Mouse (Mus musculus) liver, embryonic 14.5 days (tissue): ENCODE measurements at regions not wholly inside any gene's neighbourhood (a gene's known extent, or its start where the extent isn't known, plus 50 kb on each side); places are given as distances from the start of the nearest gene placed in this dataset.

ENCODE experiments used
- ATAC-seq: fragments of 200-750 bp; cut with Nextera tagmentation; 2 replicates; pipeline ENCODE4 v1.8.0; 2017; ENCODE audit warnings: moderate number of reproducible peaks, mild to moderate bottlenecking, moderate library complexity; ENCODE audit not compliant: insufficient read depth
- DNase-seq, 3 experiments: peaks; one replicate each; pipeline ENCODE4 v3.0.0-alpha.2; 2012 to 2013; ENCODE audit warnings: low read depth in 3 of 3, low spot score in 3 of 3
- H3K27ac ChIP-seq: fragments of 300-500 bp; sonication (generic); 2 replicates; pipeline ENCODE4 v1.5.1; 2014; ENCODE audit warnings: moderate library complexity, mild to moderate bottlenecking, control low read depth, inconsistent platforms
- H3K27me3 ChIP-seq: fragments of 300-500 bp; sonication (generic); 2 replicates; pipeline ENCODE4 v1.6.1; 2014; ENCODE audit warnings: mild to moderate bottlenecking, low read length, moderate library complexity; ENCODE audit not compliant: control insufficient read depth, insufficient read depth
- H3K36me3 ChIP-seq: fragments of 300-500 bp; sonication (generic); replicated peaks from 2 replicates; pipeline ENCODE4 v1.6.1; 2014; ENCODE audit warnings: low read depth; ENCODE audit not compliant: control insufficient read depth, insufficient read depth
- H3K4me1 ChIP-seq, 2 experiments: fragments of 200-500 bp in 1 of 2; fragments of 300-500 bp in 1 of 2; sonication (generic) in 1 of 2; replicated peaks; 2 replicates each; pipeline ENCODE4 v1.6.1; 2012 to 2014; ENCODE audit warnings: antibody characterized with exemption in 1 of 2, inconsistent platforms in 1 of 2, low read length in 1 of 2; ENCODE audit not compliant: control insufficient read depth in 2 of 2, insufficient read depth in 2 of 2
- H3K4me2 ChIP-seq: fragments of 300-500 bp; sonication (generic); 2 replicates; pipeline ENCODE4 v1.6.1; 2014; ENCODE audit warnings: low read depth, mild to moderate bottlenecking, control low read depth, moderate library complexity
- H3K4me3 ChIP-seq, 2 experiments: fragments of 200-500 bp in 1 of 2; fragments of 300-500 bp in 1 of 2; sonication (generic) in 1 of 2; 2 replicates each; pipeline ENCODE4 v1.5.1; 2012 to 2014; ENCODE audit warnings: low read depth in 2 of 2, low read length in 2 of 2, mild to moderate bottlenecking in 2 of 2, control low read depth in 1 of 2, inconsistent platforms in 1 of 2, moderate library complexity in 1 of 2; ENCODE audit not compliant: insufficient read depth in 1 of 2
- H3K9ac ChIP-seq: fragments of 300-500 bp; sonication (generic); replicated peaks from 2 replicates; pipeline ENCODE4 v1.6.1; 2014; ENCODE audit warnings: mild to moderate bottlenecking, control low read depth, moderate library complexity
- H3K9me3 ChIP-seq: fragments of 300-500 bp; sonication (generic); 2 replicates; pipeline ENCODE4 v1.6.1; 2016; ENCODE audit warnings: low read length, mixed read lengths; ENCODE audit not compliant: control insufficient read depth
- CTCF ChIP-seq: IDR thresholded peaks from 2 replicates; pipeline ENCODE4 v1.5.1; 2016; ENCODE audit warnings: antibody characterized with exemption, low read depth, control low read depth
- EP300 ChIP-seq: IDR thresholded peaks from 2 replicates; pipeline ENCODE4 v1.6.1; 2016; ENCODE audit warnings: antibody characterized with exemption, low read depth
- WGBS: fragments of 180-500 bp; shearing (Covaris S2); extraction: QIAGEN DNeasy Blood & Tissue Kit; methylation state at CpG from one replicate; pipeline ENCODE4 v1.1.7; 2014; ENCODE audit not compliant: insufficient replicate concordance; 5-methylcytosine and 5-hydroxymethylcytosine counted together

DNA sequence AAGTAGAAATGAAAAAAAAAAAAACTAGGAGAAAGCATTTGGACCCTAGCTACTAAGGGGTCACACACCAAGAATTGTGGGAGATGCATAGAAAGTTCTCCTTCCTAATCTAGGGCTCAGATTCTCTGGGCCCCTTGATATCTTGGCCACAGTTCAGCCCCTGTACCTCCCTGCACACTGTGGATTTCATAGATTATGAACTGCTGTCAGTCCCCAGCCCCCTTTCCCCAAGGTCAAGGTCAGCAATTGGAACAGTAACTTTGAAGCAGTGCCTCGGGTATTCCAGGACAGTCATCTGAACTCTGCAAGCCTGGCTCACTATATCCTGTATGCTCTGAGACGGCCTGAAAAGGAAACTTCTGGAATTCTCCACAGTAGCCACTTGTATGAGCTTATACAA is 68.9 kb upstream of the Tmtc1 start:
- Histone ChIP-seq H3K9ac (no peak overlapping the region), H3K4me2 (peak overlapping the region; percentile 49), H3K4me3 (no peak overlapping the region), H3K9me3 (no peaks in the 10 kb centered on the region), H3K4me1 (peaks cover 52 to 57% of the 10 kb centered on the region in 2 experiments), H3K27me3 (no peaks in the 10 kb centered on the region), H3K36me3 (no peaks in the 10 kb centered on the region), H3K27ac (peak overlapping the region; percentile 58)
- ATAC-seq: peak; percentile 56
- DNase-seq: peak in 2 of 3 experiments; percentile 44 to 52
- TF ChIP-seq CTCF (no peak), EP300 (peak; percentile 85)
- 40% methylated on average over 2 of the region's 2 CpGs for WGBS

DNA sequence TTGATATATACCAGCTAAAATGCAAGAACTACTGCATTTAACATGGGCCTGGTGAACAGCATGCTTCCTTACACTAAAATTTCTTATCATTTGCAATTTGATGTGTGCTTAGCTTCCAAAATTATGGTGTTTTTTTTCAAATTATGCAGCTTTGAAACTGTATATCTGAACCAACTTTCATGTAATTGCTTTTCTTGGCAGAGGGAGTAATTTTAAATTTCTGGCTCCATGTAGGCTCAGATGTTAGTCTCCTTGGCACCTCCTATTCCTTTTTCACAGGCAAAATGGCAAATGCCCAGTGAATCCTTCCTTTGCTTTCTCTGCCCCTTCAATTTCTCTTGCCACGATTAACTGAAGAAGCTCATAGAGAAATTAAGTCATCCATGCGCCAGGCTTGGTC is 61.1 kb upstream of the Tmtc1 start:
- ATAC-seq: no peak
- no peaks in the 10 kb centered on the region for H3K36me3 ChIP-seq

DNA sequence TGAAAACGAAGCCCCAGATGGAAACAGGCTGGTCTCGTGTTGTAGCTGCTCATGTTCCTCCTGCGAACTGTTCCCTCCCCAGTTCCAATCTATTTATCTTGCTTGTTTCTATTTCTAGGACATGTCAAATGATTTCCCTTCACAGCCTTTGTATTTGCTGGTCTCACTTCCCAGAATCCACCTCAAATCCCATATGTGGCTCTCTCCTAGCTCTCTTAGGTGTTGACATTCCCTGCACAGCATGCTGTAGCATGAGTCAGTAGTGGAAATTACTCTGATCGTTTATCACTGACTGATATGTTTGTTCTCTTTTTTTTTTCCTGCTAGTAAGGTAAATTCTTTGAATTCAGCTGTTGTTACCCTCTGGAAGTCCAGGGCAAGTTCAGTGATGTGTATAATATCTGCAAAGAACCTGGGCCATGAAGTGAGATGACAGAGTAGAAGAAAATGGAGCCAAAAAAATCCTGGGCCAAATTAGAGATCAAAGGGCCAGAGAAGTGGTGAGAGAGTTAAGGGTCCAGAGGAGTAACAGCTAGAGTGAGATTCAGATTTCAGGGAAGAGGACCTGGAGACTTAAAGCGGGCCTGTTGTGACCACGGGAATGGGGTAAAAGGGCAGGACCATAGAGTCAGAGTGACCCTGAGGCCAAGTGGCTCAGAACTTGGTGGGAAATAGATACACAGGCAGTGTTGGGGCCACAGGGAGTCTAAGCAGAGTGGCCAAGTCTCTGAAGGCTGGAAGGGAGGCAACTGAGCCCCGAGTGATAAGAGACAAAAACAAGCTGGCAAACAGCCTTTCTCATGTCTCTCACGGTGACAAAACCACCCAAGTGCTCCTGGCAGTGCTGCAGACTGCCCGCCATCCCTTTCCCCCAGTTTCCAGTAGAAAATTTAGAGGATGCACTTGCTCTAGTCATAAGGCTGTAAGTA is 56.3 kb upstream of the Tmtc1 start:
- ATAC-seq (peak; percentile 69; the same call in 1 of the 2 replicates), DNase-seq (no peak)
- Histone ChIP-seq H3K27ac (no peak overlapping the region), H3K9me3 (no peaks in the 10 kb centered on the region), H3K9ac (peak overlapping the region; percentile 15; the same call in 1 of the 2 replicates), H3K4me1 (peaks cover 10 to 17% of the 10 kb centered on the region in 2 experiments; a peak in 3 of 4 replicates), H3K27me3 (no peaks in the 10 kb centered on the region), H3K4me3 (no peak overlapping the region), H3K4me2 (peak overlapping the region; percentile 17; the same call in 1 of the 2 replicates), H3K36me3 (no peaks in the 10 kb centered on the region)
- no peak for TF ChIP-seq CTCF
- TF ChIP-seq EP300: peak; percentile 40; the same call in 1 of the 2 replicates
- WGBS: 43% methylated on average over 9 of the region's 9 CpGs

More for the DNA sequence above, 61.1 kb upstream of the Tmtc1 start:
- no peaks in the 10 kb centered on the region for H3K9me3 ChIP-seq
- TF ChIP-seq EP300 (no peak), CTCF (no peak)
- H3K27me3 ChIP-seq: no peaks in the 10 kb centered on the region
- no peak for DNase-seq
- peaks cover 9 to 13% of the 10 kb centered on the region in 2 experiments; a peak in 3 of 4 replicates for H3K4me1 ChIP-seq
- H3K27ac ChIP-seq: no peak overlapping the region
- 72% methylated on average over 2 of the region's 2 CpGs for WGBS
- H3K4me3 ChIP-seq: no peak overlapping the region
- no peak overlapping the region for H3K4me2 ChIP-seq
- H3K9ac ChIP-seq: no peak overlapping the region
